Mouse (Mus musculus) hindbrain, embryonic 13.5 days (tissue): ENCODE measurements at regions not wholly inside any gene's neighbourhood (a gene's known extent, or its start where the extent isn't known, plus 50 kb on each side); places are given as distances from the start of the nearest gene placed in this dataset.

Experiments used
- ATAC-seq: fragments of 200-750 bp; cut with Nextera tagmentation; 2 replicates; pipeline ENCODE4 v1.8.0; 2017; ENCODE audit warnings: moderate TSS enrichment; ENCODE audit not compliant: low FRiP score
- H3K27ac ChIP-seq: fragments of 300-500 bp; sonication (generic); 2 replicates; pipeline ENCODE4 v1.5.1; 2015; ENCODE audit warnings: inconsistent platforms, mild to moderate bottlenecking, moderate library complexity
- H3K27me3 ChIP-seq: fragments of 300-500 bp; sonication (generic); 2 replicates; pipeline ENCODE4 v1.6.1; 2015; ENCODE audit warnings: mild to moderate bottlenecking, inconsistent platforms
- H3K36me3 ChIP-seq: fragments of 300-500 bp; sonication (generic); 2 replicates; pipeline ENCODE4 v1.6.1; 2015; ENCODE audit warnings: mild to moderate bottlenecking, inconsistent platforms
- H3K4me1 ChIP-seq: fragments of 300-500 bp; sonication (generic); replicated peaks from 2 replicates; pipeline ENCODE4 v1.6.1; 2015; ENCODE audit warnings: inconsistent platforms
- H3K4me2 ChIP-seq: fragments of 300-500 bp; sonication (generic); 2 replicates; pipeline ENCODE4 v1.6.1; 2015; ENCODE audit warnings: inconsistent platforms, mild to moderate bottlenecking, moderate library complexity
- H3K4me3 ChIP-seq: fragments of 300-500 bp; sonication (generic); 2 replicates; pipeline ENCODE4 v1.5.1; 2015; ENCODE audit warnings: mild to moderate bottlenecking, inconsistent platforms
- H3K9ac ChIP-seq: fragments of 300-500 bp; sonication (generic); 2 replicates; pipeline ENCODE4 v1.6.1; 2015; ENCODE audit warnings: mild to moderate bottlenecking, inconsistent platforms
- H3K9me3 ChIP-seq: fragments of 300-500 bp; sonication (generic); 2 replicates; pipeline ENCODE4 v1.6.1; 2016; ENCODE audit warnings: inconsistent platforms
- WGBS: fragments of 180-500 bp; shearing (Covaris S2); methylation state at CpG from one replicate; pipeline ENCODE4 v1.1.7; 2015; 5-methylcytosine and 5-hydroxymethylcytosine counted together

DNA sequence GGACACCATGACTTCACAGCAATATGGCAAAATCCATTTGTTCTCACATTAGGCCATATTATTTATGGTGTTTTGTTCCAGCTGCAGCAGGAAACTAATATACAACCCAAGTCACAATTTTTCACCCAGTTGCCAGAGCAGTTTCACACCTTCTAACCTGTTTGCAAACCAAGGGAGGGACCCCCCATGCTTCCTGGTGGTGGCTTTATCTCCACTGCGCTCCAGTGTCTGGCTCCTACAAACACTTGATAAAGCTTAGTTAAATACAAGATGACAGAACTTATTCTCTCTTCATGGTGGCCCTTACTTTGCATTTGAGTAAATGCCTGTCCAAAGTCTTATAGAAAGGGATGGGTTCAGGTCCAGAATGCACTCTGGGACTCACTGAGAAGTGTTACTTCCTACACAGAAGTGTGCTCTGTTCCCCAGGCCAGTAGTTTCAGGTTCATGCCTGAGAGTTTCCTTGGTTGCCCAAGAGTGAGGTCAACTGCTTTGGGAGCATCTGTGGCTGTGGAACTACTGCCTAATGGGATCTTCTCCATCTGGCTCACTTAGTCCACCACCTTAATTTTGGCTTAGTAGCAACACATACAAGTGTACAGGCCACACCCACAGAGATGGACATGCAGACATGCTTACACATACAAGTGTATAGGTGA, 186.9 kb downstream of the Rnf152 start:
- no peak for ATAC-seq
- H3K36me3 ChIP-seq: no peaks in the 10 kb centered on the region
- 100% methylated on average over 1 of the region's 1 CpGs for WGBS
- H3K4me2 ChIP-seq: no peak overlapping the region
- no peak overlapping the region for H3K9ac ChIP-seq
- no peak overlapping the region for H3K27ac ChIP-seq
- no peaks in the 10 kb centered on the region for H3K4me1 ChIP-seq
- H3K4me3 ChIP-seq: no peak overlapping the region
- no peaks in the 10 kb centered on the region for H3K27me3 ChIP-seq
- H3K9me3 ChIP-seq: no peaks in the 10 kb centered on the region

DNA sequence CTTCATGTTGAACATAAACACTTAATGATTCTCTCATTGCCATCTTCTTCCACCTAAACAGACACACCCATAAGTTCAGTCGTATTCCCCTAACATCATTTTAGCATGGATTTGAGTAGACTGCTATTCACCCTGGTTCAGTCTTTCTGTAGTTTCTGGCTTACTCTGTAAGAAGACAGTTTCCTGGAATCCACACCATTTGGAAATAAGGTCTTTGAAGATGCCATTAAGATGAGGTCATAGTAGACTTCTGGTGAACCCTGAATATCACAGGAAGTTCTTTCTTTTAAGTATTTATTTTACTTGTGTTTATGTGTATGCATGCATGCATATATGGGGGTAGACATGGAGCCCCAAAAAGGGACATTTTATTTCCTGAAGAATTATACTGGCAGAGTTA, 187.7 kb downstream of the Rnf152 start:
- Histone ChIP-seq H3K36me3 (no peaks in the 10 kb centered on the region), H3K9ac (no peak overlapping the region), H3K9me3 (no peaks in the 10 kb centered on the region), H3K4me3 (no peak overlapping the region), H3K4me1 (no peaks in the 10 kb centered on the region), H3K27me3 (no peaks in the 10 kb centered on the region), H3K27ac (no peak overlapping the region), H3K4me2 (no peak overlapping the region)
- WGBS: 91% methylated on average over 1 of the region's 1 CpGs
- no peak for ATAC-seq

DNA sequence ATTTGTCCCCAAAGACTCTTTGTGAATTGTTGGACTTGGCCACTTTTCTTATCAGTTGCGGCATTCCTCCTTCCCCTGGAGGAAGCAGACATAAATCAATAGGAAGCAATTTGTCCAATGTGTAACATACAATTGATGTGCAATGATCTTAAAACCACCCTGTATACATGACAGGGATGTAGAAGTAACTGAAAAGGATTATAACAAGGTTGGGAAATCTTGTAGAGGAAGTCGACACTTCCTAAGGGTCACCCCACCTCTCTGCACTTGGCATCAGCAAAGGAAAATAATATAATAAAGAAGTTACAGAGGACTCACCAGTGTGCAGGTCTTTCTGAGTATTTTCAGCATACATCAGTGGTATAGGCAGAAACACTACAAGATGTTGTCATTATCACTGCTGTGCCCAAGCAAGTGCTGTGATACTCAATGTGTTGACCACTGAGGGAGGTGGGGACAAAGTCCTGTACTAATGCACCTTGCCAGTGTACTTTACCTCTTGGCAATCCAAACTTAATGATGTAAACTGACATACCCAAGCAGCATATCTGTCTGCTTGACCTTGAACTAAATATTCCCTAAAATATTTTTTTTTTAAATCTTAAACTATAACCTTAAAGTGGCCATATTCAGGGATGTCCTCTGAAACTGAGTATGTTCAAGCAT, 198.9 kb downstream of the Rnf152 start:
- 89% methylated on average over 2 of the region's 2 CpGs for WGBS
- H3K27me3 ChIP-seq: no peaks in the 10 kb centered on the region
- no peak overlapping the region for H3K9ac ChIP-seq
- ATAC-seq: no peak
- H3K4me1 ChIP-seq: no peaks in the 10 kb centered on the region
- no peak overlapping the region for H3K4me3 ChIP-seq
- H3K27ac ChIP-seq: no peak overlapping the region
- no peaks in the 10 kb centered on the region for H3K9me3 ChIP-seq
- H3K4me2 ChIP-seq: no peak overlapping the region
- no peaks in the 10 kb centered on the region for H3K36me3 ChIP-seq

DNA sequence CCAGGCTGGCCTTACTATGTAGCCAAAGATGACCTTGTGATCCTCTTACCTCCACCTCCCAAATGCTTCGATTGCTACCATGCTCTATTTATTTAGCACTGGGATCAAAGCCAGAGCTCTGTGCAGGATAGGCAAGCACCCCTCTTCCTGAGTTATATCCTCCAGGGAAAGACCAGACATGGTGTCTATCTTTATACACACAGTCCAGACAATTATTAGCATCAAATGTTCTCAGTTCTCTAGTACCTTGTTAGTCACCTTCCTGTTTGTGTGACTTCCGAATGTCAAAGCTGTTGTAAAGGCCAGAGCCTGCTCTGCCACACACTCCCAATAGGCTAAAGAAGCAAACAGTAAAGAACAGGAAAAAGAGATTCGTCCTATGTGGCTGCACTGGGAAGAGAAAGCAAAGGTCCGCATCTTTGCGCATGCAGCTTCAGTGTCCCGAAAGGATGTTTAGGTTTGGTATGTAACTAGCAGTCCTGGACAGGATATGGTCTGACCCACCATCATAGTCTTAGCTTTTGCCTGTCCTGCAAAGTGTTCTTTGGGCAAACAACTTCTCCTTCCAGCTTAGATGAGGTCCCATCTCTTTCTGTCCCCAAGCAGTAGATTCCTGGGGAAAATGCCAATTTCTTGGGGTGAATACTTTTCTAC, 204.2 kb downstream of the Rnf152 start:
- Histone ChIP-seq H3K27ac (no peak overlapping the region), H3K36me3 (no peaks in the 10 kb centered on the region), H3K9ac (no peak overlapping the region), H3K9me3 (no peaks in the 10 kb centered on the region), H3K4me1 (0 out of 2 replicates have a peak, but pooled peaks cover 7% of the 10 kb centered on the region), H3K4me3 (no peak overlapping the region), H3K27me3 (no peaks in the 10 kb centered on the region), H3K4me2 (no peak overlapping the region)
- 91% methylated on average over 6 of the region's 6 CpGs for WGBS
- no peak for ATAC-seq

DNA sequence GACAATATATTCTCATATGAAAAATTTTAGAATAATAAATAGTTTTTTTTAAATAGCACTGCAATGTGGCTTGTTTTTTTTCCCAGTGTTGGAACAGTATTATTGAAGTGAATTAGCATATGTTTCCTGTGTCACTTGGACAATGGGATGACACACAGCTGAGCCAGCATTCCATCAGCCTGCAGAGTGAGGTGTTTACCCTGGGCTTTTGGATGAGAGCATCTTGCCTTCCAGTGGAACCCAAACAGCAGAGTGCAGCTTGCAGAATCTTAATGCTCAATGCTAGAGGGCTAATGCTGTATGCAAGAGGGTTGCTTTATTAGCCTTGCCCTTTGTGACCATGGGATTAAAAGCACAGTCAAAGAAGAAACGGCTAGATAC, 205.1 kb downstream of the Rnf152 start:
- WGBS: 52% methylated on average over 1 of the region's 1 CpGs
- H3K4me1 ChIP-seq: 0 out of 2 replicates have a peak, but pooled peaks cover 7% of the 10 kb centered on the region
- ATAC-seq: no peak; the same call in 1 of the 2 replicates

DNA sequence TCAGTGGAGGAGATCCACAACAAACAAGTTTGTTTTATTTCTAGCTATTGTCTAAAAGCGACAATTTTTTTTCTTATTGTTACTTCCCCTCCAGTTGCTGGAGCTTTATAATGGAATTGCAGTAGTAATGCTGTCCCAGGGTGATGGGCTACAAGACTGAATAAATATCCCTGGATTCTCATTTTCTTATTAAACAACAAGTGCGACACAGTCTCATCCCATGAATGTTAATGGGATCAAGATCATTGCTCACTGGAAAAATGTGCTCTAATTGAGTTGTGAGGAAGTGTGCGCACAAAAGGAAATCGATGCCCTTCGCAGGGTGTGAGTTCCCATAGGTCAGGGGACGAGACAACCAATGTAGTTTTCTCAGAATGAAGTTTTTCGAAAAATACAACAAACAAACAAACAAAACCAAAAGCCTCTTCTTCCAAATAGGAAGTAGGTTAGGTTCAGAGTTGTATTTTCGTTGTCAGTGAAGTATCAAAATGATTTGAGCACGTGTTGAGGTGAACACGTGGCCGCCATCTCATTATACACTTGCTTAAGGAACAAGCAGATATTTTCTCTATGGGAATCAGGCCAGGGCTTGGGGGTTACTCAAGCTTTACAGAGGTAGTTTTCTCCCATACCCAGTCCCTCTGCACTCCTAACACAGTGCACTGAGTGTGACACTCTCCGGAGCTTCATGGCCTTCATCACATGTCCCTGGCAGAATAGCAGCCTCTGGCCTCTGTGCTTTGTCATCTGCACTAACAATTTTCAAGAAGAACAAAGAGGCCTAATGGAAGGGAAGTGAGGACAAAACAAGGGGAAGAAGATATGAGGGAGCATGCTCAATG, 205.7 kb downstream of the Rnf152 start:
- ATAC-seq: peak; percentile 56; the same call in 1 of the 2 replicates
- 71% methylated on average over 12 of the region's 12 CpGs for WGBS
- Histone ChIP-seq H3K4me2 (no peak overlapping the region), H3K36me3 (no peaks in the 10 kb centered on the region), H3K27me3 (no peaks in the 10 kb centered on the region), H3K27ac (0 out of 2 replicates have a peak overlapping the region, but pooled peaks have one; percentile 41), H3K4me3 (no peak overlapping the region), H3K9ac (no peak overlapping the region), H3K4me1 (0 out of 2 replicates have a peak, but pooled peaks cover 7% of the 10 kb centered on the region), H3K9me3 (no peaks in the 10 kb centered on the region)

More for the DNA sequence above, 205.1 kb downstream of the Rnf152 start:
- Histone ChIP-seq H3K9me3 (no peaks in the 10 kb centered on the region), H3K27me3 (no peaks in the 10 kb centered on the region), H3K27ac (no peak overlapping the region), H3K36me3 (no peaks in the 10 kb centered on the region), H3K9ac (no peak overlapping the region), H3K4me3 (no peak overlapping the region), H3K4me2 (no peak overlapping the region)

DNA sequence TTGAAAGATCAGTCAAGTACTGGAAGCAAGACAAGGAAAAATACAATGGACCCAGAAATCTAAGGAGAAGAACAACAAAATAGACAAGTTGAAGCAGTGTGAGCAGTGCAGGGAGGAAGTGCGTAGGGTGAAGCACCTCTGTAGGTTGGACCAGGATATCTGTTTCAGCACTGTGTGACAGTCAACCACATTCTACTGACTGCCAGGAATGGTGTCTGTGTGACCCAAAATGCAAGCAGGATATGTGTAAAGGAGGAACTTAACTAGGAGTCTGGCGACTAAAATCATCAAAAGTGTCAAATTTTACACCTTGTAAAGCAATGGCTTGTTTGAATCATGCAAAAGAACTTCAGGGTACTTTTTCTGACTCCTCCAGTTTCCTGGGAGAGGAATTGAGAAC, 207.7 kb downstream of the Rnf152 start:
- no peak overlapping the region for H3K9ac ChIP-seq
- H3K4me2 ChIP-seq: no peak overlapping the region
- ATAC-seq: no peak
- no peak overlapping the region for H3K27ac ChIP-seq
- no peaks in the 10 kb centered on the region for H3K36me3 ChIP-seq
- no peaks in the 10 kb centered on the region for H3K9me3 ChIP-seq
- no peaks in the 10 kb centered on the region for H3K27me3 ChIP-seq
- H3K4me1 ChIP-seq: 0 out of 2 replicates have a peak, but pooled peaks cover 7% of the 10 kb centered on the region
- H3K4me3 ChIP-seq: no peak overlapping the region
- WGBS: 92% methylated on average over 2 of the region's 2 CpGs

DNA sequence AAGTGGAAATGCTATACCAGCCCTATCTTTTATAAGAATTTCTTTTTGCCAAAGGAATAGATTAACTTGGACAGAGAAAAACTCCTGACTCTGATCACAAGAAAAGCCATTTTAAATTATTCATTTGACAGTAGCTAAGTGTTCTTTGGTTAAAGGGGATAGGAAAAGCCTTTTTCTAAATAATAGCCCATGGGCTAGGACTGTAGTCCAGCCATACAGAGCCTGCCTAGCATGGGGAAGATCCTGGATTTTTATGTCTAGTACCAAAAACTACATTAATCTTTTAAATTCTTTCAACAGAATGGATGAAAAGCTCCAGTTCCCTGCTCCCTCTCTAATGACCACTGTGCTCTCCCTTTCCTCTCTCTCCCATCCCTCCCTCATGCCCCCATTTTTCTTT, 208.5 kb downstream of the Rnf152 start:
- Histone ChIP-seq H3K9ac (no peak overlapping the region), H3K27ac (no peak overlapping the region), H3K36me3 (no peaks in the 10 kb centered on the region), H3K27me3 (no peaks in the 10 kb centered on the region), H3K4me3 (no peak overlapping the region), H3K9me3 (no peaks in the 10 kb centered on the region), H3K4me1 (0 out of 2 replicates have a peak, but pooled peaks cover 7% of the 10 kb centered on the region), H3K4me2 (no peak overlapping the region)
- ATAC-seq: no peak

DNA sequence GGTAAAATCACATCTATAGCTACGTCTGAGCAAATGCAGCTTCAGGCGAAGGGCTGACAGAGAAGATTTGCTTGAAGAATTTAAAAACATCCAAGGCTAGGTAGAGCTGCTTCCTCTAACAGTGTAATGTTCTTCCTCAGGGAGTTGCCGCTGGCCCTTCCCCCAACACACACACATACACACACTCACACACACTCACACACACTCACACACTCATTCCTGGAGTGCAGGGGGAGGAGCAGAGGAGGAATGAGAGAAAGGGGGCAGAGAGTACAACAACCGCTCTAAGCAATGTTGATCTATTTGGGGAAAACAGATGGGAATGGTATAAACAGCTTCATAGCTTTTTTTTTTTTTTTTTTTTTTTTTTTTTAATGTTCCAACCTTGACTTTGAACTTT, 232.6 kb downstream of the Rnf152 start:
- Histone ChIP-seq H3K9me3 (peaks cover 4% of the 10 kb centered on the region; the same call in 1 of the 2 replicates), H3K36me3 (no peaks in the 10 kb centered on the region), H3K27me3 (no peaks in the 10 kb centered on the region), H3K4me3 (no peak overlapping the region), H3K4me1 (no peaks in the 10 kb centered on the region), H3K4me2 (no peak overlapping the region), H3K9ac (no peak overlapping the region), H3K27ac (no peak overlapping the region)
- ATAC-seq: no peak
- 75% methylated on average over 4 of the region's 4 CpGs for WGBS

DNA sequence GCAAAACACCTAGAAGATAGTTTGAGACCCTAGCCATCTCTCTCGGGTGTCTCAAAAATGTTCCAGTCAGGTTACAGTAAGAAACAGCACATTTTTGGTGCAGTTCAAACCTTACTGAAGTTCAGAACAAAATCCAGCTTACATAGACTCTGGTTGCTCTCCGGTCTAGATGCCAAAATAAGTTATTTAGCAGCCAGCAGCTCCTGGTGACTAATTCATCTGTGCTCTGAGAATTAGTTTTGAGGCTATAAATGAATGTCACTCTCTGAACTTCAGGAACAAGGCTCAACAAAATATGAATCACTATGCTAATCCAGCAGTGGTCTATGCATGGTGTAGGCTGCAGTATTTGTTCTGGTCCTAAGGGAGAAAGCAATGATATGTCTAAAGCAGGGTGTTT, 238.6 kb downstream of the Rnf152 start:
- Histone ChIP-seq H3K27ac (no peak overlapping the region), H3K9me3 (no peaks in the 10 kb centered on the region), H3K27me3 (no peaks in the 10 kb centered on the region), H3K36me3 (no peaks in the 10 kb centered on the region), H3K4me1 (no peaks in the 10 kb centered on the region), H3K4me2 (no peak overlapping the region), H3K4me3 (no peak overlapping the region), H3K9ac (no peak overlapping the region)
- WGBS: 93% methylated on average over 2 of the region's 2 CpGs
- no peak for ATAC-seq

DNA sequence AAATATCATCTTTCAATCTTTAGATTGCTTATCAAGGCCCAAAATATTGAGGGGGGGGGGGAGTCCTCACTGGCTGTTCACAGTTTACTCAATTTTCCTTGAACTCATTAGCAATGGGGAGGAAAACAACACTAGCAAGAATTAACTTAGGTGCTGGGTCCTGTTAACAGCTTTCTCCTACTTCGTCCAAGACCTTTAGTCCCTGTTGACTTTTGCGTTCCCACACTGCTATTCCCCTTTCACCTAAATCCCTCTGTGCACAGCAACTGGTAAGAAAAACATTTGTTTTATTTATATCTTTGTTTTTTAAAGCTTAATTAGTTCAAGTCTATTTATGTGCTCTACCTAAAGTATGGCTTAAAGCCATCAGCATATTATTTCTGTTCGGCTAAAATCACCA, 240.3 kb downstream of the Rnf152 start:
- no peak overlapping the region for H3K27ac ChIP-seq
- no peaks in the 10 kb centered on the region for H3K36me3 ChIP-seq
- H3K27me3 ChIP-seq: no peaks in the 10 kb centered on the region
- no peak overlapping the region for H3K9ac ChIP-seq
- H3K9me3 ChIP-seq: no peaks in the 10 kb centered on the region
- no peak overlapping the region for H3K4me2 ChIP-seq
- WGBS: 90% methylated on average over 3 of the region's 3 CpGs
- no peak for ATAC-seq
- no peak overlapping the region for H3K4me3 ChIP-seq
- H3K4me1 ChIP-seq: peaks cover 4% of the 10 kb centered on the region

DNA sequence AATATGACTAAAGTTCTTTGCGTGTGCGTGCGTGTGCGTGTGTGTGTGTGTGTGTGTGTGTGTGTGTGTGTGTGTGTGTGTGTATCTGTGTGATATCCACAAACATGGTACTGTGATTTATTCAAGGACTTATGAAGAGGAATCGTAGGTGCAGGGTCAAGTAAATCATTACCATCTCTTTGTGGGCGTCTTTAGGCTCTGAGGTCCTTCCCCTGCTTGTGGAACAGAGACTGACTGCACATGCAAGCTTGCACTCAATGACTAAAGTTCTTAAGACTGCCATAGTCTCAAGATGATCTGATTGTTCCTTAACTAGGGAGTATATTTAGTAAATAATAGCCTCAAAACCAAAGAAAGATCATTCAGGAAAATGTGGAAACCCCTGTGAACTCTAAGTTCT, 241.1 kb downstream of the Rnf152 start:
- Histone ChIP-seq H3K4me2 (no peak overlapping the region), H3K4me3 (no peak overlapping the region), H3K27me3 (no peaks in the 10 kb centered on the region), H3K9ac (no peak overlapping the region), H3K27ac (no peak overlapping the region), H3K4me1 (peaks cover 5% of the 10 kb centered on the region), H3K36me3 (no peaks in the 10 kb centered on the region), H3K9me3 (no peaks in the 10 kb centered on the region)
- WGBS: 82% methylated on average over 6 of the region's 6 CpGs
- ATAC-seq: no peak
